Mouse (Mus musculus) liver, embryonic 16.5 days (tissue): ENCODE results near the gene Nhlrc2. TPM values are rescaled to one million over a fixed set of nuclear protein-coding genes. Genes with fewer than 3 reads are reported as not detected.

ENCODE experiments used
- ATAC-seq: fragments of 200-750 bp; cut with Nextera tagmentation; 2 replicates; pipeline ENCODE4 v1.8.0; 2017; ENCODE audit warnings: low read depth, mild to moderate bottlenecking, moderate number of reproducible peaks, moderate library complexity
- H3K27ac ChIP-seq: fragments of 300-500 bp; sonication (generic); 2 replicates; pipeline ENCODE4 v1.5.1; 2014; ENCODE audit warnings: mild to moderate bottlenecking, low read length
- H3K27me3 ChIP-seq: fragments of 300-500 bp; sonication (generic); 2 replicates; pipeline ENCODE4 v1.6.1; 2014; ENCODE audit warnings: low read depth, low read length, mixed read lengths; ENCODE audit not compliant: control insufficient read depth, insufficient read depth
- H3K36me3 ChIP-seq: fragments of 300-500 bp; sonication (generic); 2 replicates; pipeline ENCODE4 v1.6.1; 2014; ENCODE audit warnings: mild to moderate bottlenecking; ENCODE audit not compliant: control insufficient read depth, insufficient read depth
- H3K4me1 ChIP-seq: fragments of 300-500 bp; sonication (generic); 2 replicates; pipeline ENCODE4 v1.6.1; 2014; ENCODE audit warnings: low read depth, low read length, mixed read lengths; ENCODE audit not compliant: control insufficient read depth
- H3K4me2 ChIP-seq: fragments of 300-500 bp; sonication (generic); 2 replicates; pipeline ENCODE4 v1.6.1; 2014; ENCODE audit warnings: low read depth, low read length, mixed read lengths
- H3K4me3 ChIP-seq: fragments of 300-500 bp; sonication (generic); 2 replicates; pipeline ENCODE4 v1.5.1; 2014; ENCODE audit warnings: low read depth, mild to moderate bottlenecking, low read length
- H3K9ac ChIP-seq: fragments of 300-500 bp; sonication (generic); 2 replicates; pipeline ENCODE4 v1.6.1; 2014; ENCODE audit warnings: low read depth, low read length
- H3K9me3 ChIP-seq: fragments of 300-500 bp; sonication (generic); replicated peaks from 2 replicates; pipeline ENCODE4 v1.6.1; 2016; ENCODE audit warnings: low read length; ENCODE audit not compliant: control insufficient read depth
- WGBS: fragments of 180-500 bp; shearing (Covaris S2); extraction: QIAGEN DNeasy Blood & Tissue Kit; methylation state at CpG from one replicate; pipeline ENCODE4 v1.1.7; 2014; ENCODE audit not compliant: insufficient replicate concordance; 5-methylcytosine and 5-hydroxymethylcytosine counted together
- polyA plus RNA-seq: library from polyadenylated mRNA; unstranded; fragments of >200 nt; fragmentation: Nextera tagmentation; extraction: Ambion mirVana; gene quantifications from 2 replicates; pipeline ENCODE4 v1.2.1, GENCODE M21; 2015

Gene Nhlrc2
- polyA plus RNA-seq, 1 experiment from 2014 or later, result 7.2 TPM

DNA sequence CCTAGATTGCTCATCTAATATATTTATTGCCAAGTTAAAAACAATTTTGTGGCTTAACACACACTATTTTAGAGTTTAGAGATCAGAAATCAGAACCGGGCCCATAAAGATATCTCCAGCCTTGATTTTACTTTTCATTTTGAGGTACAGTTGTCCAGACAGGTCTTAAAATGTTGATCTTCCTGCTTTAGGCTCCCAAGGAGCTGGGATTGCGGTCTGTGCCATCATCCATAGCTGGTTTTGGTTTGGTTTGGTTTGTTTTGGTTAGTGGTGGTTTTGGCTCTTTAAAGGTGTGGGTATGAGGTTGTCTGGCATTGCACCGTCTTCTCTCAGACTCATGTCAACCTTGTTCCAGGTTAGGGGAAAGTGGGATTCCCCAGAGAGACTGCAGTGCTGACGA is 103.2 kb downstream of the Nhlrc2 start:
- Histone ChIP-seq H3K4me2 (no peak overlapping the region), H3K27ac (no peak overlapping the region), H3K4me1 (no peaks in the 10 kb centered on the region), H3K9me3 (no peaks in the 10 kb centered on the region), H3K36me3 (no peaks in the 10 kb centered on the region), H3K27me3 (no peaks in the 10 kb centered on the region), H3K4me3 (no peak overlapping the region), H3K9ac (no peak overlapping the region)
- WGBS, result 51% methylated on average over 4 of the region's 4 CpGs
- no peak for ATAC-seq

DNA sequence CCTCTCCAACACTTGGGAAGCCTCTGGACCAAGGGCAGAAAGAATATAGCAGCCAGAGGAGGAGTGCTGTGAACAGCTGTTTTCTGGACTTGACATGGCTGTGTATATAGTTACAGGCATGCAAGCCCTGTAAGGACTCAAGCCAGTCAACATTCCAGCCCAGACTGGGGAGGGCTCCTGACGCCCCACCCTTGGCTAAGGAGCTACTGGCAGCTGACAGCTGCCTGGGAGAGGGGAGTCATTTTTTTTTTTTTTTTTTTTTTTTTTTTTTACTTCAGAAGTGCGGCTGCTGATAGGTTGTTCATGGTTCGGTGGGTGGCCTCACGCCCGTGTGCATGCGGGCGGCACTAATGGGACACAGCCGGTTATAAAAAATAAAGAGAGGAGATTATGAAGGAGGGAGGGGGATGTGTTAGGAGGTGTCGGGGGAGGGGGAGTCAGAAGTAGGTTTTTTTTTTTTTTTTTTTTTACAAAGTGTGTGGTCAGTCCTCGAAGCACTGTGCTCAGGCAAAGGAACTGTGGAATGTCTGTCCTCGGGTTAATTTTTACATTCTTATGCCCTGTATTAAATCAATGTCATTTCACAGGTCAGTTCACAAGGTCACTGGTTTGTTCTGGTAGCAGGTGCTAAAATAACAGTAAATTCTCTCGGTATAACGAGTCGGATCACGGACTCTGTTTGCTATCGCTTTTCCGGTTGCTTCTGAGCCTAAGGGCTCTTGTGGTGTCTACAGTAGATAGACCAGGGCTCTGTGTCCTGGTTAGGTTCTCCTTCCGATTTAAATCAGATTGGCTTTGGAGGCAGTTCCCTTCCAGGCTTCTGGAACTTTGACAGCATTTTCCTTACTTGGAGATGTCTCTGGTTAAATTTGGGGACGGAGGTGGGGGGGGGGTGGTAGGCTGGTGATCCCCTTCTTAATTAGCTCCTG is 104.2 kb downstream of the Nhlrc2 start:
- no peaks in the 10 kb centered on the region for H3K36me3 ChIP-seq
- H3K4me1 ChIP-seq, result no peaks in the 10 kb centered on the region
- no peaks in the 10 kb centered on the region for H3K27me3 ChIP-seq
- no peaks in the 10 kb centered on the region for H3K9me3 ChIP-seq
- H3K27ac ChIP-seq, result no peak overlapping the region
- H3K4me3 ChIP-seq, result peak overlapping the region; percentile 10; the same call in 1 of the 2 replicates
- ATAC-seq, result no peak
- no peak overlapping the region; the same call in 1 of the 2 replicates for H3K9ac ChIP-seq
- H3K4me2 ChIP-seq, result peak overlapping the region; percentile 44
- WGBS, result 58% methylated on average over 19 of the region's 19 CpGs

Other genes with a start within 250 kb of the Nhlrc2 start
- 0.28 and 0.32 TPM in 2 replicates for gene Nrap, start 158.2 kb upstream of the Nhlrc2 start, polyA plus RNA-seq
- gene Casp7, start 151.1 kb upstream of the Nhlrc2 start, polyA plus RNA-seq, result 10.3 and 10.6 TPM in 2 replicates
- 0.07 TPM in 1 of 2 replicates, not detected in the other for gene Plekhs1, start 86.6 kb upstream of the Nhlrc2 start, polyA plus RNA-seq
- gene Dclre1a, start within 50 bp of the Nhlrc2 start, polyA plus RNA-seq, result 16.1 and 16.9 TPM in 2 replicates
- 0.11 and 0.19 TPM in 2 replicates for gene Adrb1, start 173.9 kb downstream of the Nhlrc2 start, polyA plus RNA-seq